In genomic region chr4:45762600-45762999, GRCm38 (mm10) we compare ENCODE assay signal across 22 mouse cellular contexts. TPM values are rescaled to one million over a fixed set of nuclear protein-coding genes. Genes with fewer than 3 reads are reported as not detected.
DNase-seq lines count a peak whose midpoint lies in the region; ATAC-seq lines count a peak whose summit lies in the region.
"Had no signal": no experiment of that assay in that cellular context is flagged by ENCODE, and none has a peak within 500 bp of the region (broad histone marks: within the 10 kb centered on the region; RNA-seq: fewer than 3 reads in every experiment).

No protein-coding gene starts in this region.

- H3K27ac ChIP-seq in forebrain, embryonic 13.5 days, result peak overlapping the region; percentile 88
- H3K27ac ChIP-seq in forebrain, embryonic 10.5 days, result no peak overlapping the region
- H3K27ac ChIP-seq in hindbrain, embryonic 13.5 days, result peak overlapping the region; percentile 89
- no peak overlapping the region for H3K27ac ChIP-seq in hindbrain, embryonic 11.5 days (ENCODE audit: low read depth, low read length)
- H3K27ac ChIP-seq in forebrain, embryonic 14.5 days (ENCODE audit: low read depth, low read length), result peak overlapping the region; percentile 92
- peak overlapping the region; percentile 69 for H3K27ac ChIP-seq in heart, embryonic 15.5 days

- 0 out of 2 replicates have a peak overlapping the region, but pooled peaks have one; percentile 45 for H3K9ac ChIP-seq in forebrain, embryonic 13.5 days
- H3K9ac ChIP-seq in hindbrain, embryonic 13.5 days, result no peak overlapping the region; the same call in 1 of the 2 replicates
- no peak overlapping the region for H3K9ac ChIP-seq in hindbrain, embryonic 11.5 days (ENCODE audit: low read depth, low read length)
- no peak overlapping the region for H3K9ac ChIP-seq in forebrain, embryonic 14.5 days (ENCODE audit: low read length)
- H3K9ac ChIP-seq in heart, embryonic 15.5 days, result no peak overlapping the region
- H3K9ac ChIP-seq: embryonic facial prominence, embryonic 13.5 days; intestine, embryonic 15.5 days had no signal

- no peak overlapping the region for H3K4me2 ChIP-seq in forebrain, embryonic 13.5 days
- H3K4me2 ChIP-seq in hindbrain, embryonic 13.5 days, result no peak overlapping the region
- no peak overlapping the region for H3K4me2 ChIP-seq in hindbrain, embryonic 11.5 days (replicated peaks; ENCODE audit: low read depth, low read length)
- no peak overlapping the region for H3K4me2 ChIP-seq in forebrain, embryonic 14.5 days (ENCODE audit: low read length)
- no peak overlapping the region for H3K4me2 ChIP-seq in heart, embryonic 15.5 days

- no peak for DNase-seq in forebrain, embryonic 10.5 days (ENCODE audit: extremely low spot score, low spot score)
- no peak for DNase-seq in hindbrain, embryonic 11.5 days (ENCODE audit: low spot score)
- no peak for DNase-seq in forebrain, embryonic 14.5 days (ENCODE audit: low spot score)
- no peak for DNase-seq in urinary bladder, adult 18-20 months (ENCODE audit: low spot score in 2 of 2)
- DNase-seq in urinary bladder, postnatal 36 days (ENCODE audit: low spot score in 2 of 2), result no peak
- DNase-seq: adrenal gland, postnatal 10 days; cerebellum, adult 9-10 months; gastrocnemius, postnatal 36 days; layer of hippocampus, adult 9-11 months; lung, adult 2 months; right cerebral cortex, postnatal 14 days; spleen, adult 18-20 months; thymus, postnatal 36 days had no signal

- no peak overlapping the region for H3K4me3 ChIP-seq in forebrain, embryonic 13.5 days
- no peak overlapping the region for H3K4me3 ChIP-seq in forebrain, embryonic 10.5 days
- no peak overlapping the region for H3K4me3 ChIP-seq in hindbrain, embryonic 13.5 days
- H3K4me3 ChIP-seq in hindbrain, embryonic 11.5 days (ENCODE audit: low read depth, low read length), result no peak overlapping the region
- H3K4me3 ChIP-seq in forebrain, embryonic 14.5 days (ENCODE audit: low read depth, low read length), result no peak overlapping the region
- no peak overlapping the region for H3K4me3 ChIP-seq in heart, embryonic 15.5 days
- H3K4me3 ChIP-seq: embryonic facial prominence, embryonic 13.5 days; intestine, embryonic 15.5 days; limb, embryonic 10.5 days; myocyte had no signal

- peaks cover 80% of the 10 kb centered on the region for H3K4me1 ChIP-seq in forebrain, embryonic 13.5 days
- H3K4me1 ChIP-seq in forebrain, embryonic 10.5 days, result peaks cover 65% of the 10 kb centered on the region
- peaks cover 68% of the 10 kb centered on the region for H3K4me1 ChIP-seq in hindbrain, embryonic 13.5 days (replicated peaks)
- H3K4me1 ChIP-seq in hindbrain, embryonic 11.5 days (replicated peaks; ENCODE audit: control insufficient read depth, insufficient read depth, low read length), result peaks cover 17% of the 10 kb centered on the region
- peaks cover 49% of the 10 kb centered on the region for H3K4me1 ChIP-seq in forebrain, embryonic 14.5 days (ENCODE audit: control insufficient read depth, insufficient read depth, low read length)
- peaks cover 55% of the 10 kb centered on the region for H3K4me1 ChIP-seq in heart, embryonic 15.5 days (replicated peaks)

- no peaks in the 10 kb centered on the region for H3K9me3 ChIP-seq in forebrain, embryonic 13.5 days (replicated peaks)
- no peaks in the 10 kb centered on the region for H3K9me3 ChIP-seq in forebrain, embryonic 10.5 days
- H3K9me3 ChIP-seq in hindbrain, embryonic 13.5 days, result no peaks in the 10 kb centered on the region
- no peaks in the 10 kb centered on the region for H3K9me3 ChIP-seq in hindbrain, embryonic 11.5 days (ENCODE audit: control insufficient read depth, low read length)
- H3K9me3 ChIP-seq in forebrain, embryonic 14.5 days (replicated peaks; ENCODE audit: control insufficient read depth, low read length), result no peaks in the 10 kb centered on the region
- H3K9me3 ChIP-seq in heart, embryonic 15.5 days (replicated peaks), result no peaks in the 10 kb centered on the region
- H3K9me3 ChIP-seq: embryonic facial prominence, embryonic 13.5 days; G1E; intestine, embryonic 15.5 days; limb, embryonic 10.5 days had no signal

- no peaks in the 10 kb centered on the region for H3K36me3 ChIP-seq in forebrain, embryonic 13.5 days (ENCODE audit: poor library complexity, severe bottlenecking)
- H3K36me3 ChIP-seq in forebrain, embryonic 10.5 days (replicated peaks), result no peaks in the 10 kb centered on the region
- H3K36me3 ChIP-seq in hindbrain, embryonic 13.5 days, result no peaks in the 10 kb centered on the region
- no peaks in the 10 kb centered on the region for H3K36me3 ChIP-seq in hindbrain, embryonic 11.5 days (ENCODE audit: control insufficient read depth, insufficient read depth, low read length)
- no peaks in the 10 kb centered on the region for H3K36me3 ChIP-seq in forebrain, embryonic 14.5 days (ENCODE audit: control insufficient read depth, insufficient read depth, low read length)
- no peaks in the 10 kb centered on the region for H3K36me3 ChIP-seq in heart, embryonic 15.5 days
- H3K36me3 ChIP-seq: embryonic facial prominence, embryonic 13.5 days; G1E; intestine, embryonic 15.5 days; limb, embryonic 10.5 days had no signal

- ATAC-seq in forebrain, embryonic 13.5 days, result no peak
- no peak for ATAC-seq in hindbrain, embryonic 13.5 days (ENCODE audit: low FRiP score)
- ATAC-seq in hindbrain, embryonic 11.5 days (ENCODE audit: low FRiP score), result no peak
- ATAC-seq in forebrain, embryonic 14.5 days, result no peak
- no peak for ATAC-seq in heart, embryonic 15.5 days (replicated peaks; ENCODE audit: insufficient number of reproducible peaks, insufficient read depth, low FRiP score, low read depth)
- ATAC-seq: activated CD4-positive, CD25-positive, alpha-beta regulatory T cell, adult 4 months; intestine, embryonic 15.5 days had no signal

- H3K27me3 ChIP-seq in forebrain, embryonic 13.5 days, result 0 out of 2 replicates have a peak, but pooled peaks cover 3% of the 10 kb centered on the region
- H3K27me3 ChIP-seq in forebrain, embryonic 10.5 days (ENCODE audit: poor library complexity, severe bottlenecking), result peaks cover 88% of the 10 kb centered on the region
- no peaks in the 10 kb centered on the region for H3K27me3 ChIP-seq in hindbrain, embryonic 13.5 days
- peaks cover 16% of the 10 kb centered on the region; the same call in 1 of the 2 replicates for H3K27me3 ChIP-seq in hindbrain, embryonic 11.5 days (ENCODE audit: control insufficient read depth, insufficient read depth, low read length)
- no peaks in the 10 kb centered on the region for H3K27me3 ChIP-seq in forebrain, embryonic 14.5 days (replicated peaks; ENCODE audit: control insufficient read depth, insufficient read depth, low read length)
- H3K27me3 ChIP-seq in heart, embryonic 15.5 days, result no peaks in the 10 kb centered on the region
- H3K27me3 ChIP-seq: intestine, embryonic 15.5 days had no signal

- 86% methylated on average over 4 of the region's 4 CpGs for WGBS in forebrain, embryonic 13.5 days
- 84% methylated on average over 4 of the region's 4 CpGs for WGBS in forebrain, embryonic 10.5 days
- 83% methylated on average over 4 of the region's 4 CpGs for WGBS in hindbrain, embryonic 13.5 days
- WGBS in hindbrain, embryonic 11.5 days, result 87% methylated on average over 4 of the region's 4 CpGs
- 87% methylated on average over 4 of the region's 4 CpGs for WGBS in forebrain, embryonic 14.5 days
- 58% methylated on average over 4 of the region's 4 CpGs for WGBS in heart, embryonic 15.5 days

RNA-seq across cellular contexts. Expression of gene Aldh1b1, which starts 36.2 kb away (rescaled TPM):
- polyA plus RNA-seq in forebrain, embryonic 13.5 days (2015; fragmentation: Nextera tagmentation; extraction: Ambion mirVana), result 14.7 and 17.6 TPM in 2 replicates
- polyA plus RNA-seq in forebrain, embryonic 10.5 days (2016; fragmentation: Nextera tagmentation; extraction: Ambion mirVana), result 3.6 and 4.3 TPM in 2 replicates
- polyA plus RNA-seq in hindbrain, embryonic 13.5 days (2015; fragmentation: Nextera tagmentation; extraction: Ambion mirVana), result 17.7 and 18.0 TPM in 2 replicates
- 4.5 and 6.0 TPM in 2 replicates for polyA plus RNA-seq in hindbrain, embryonic 11.5 days (2014; fragmentation: Nextera tagmentation; extraction: Ambion mirVana)
- 14.0 and 16.4 TPM in 2 replicates for polyA plus RNA-seq in forebrain, embryonic 14.5 days (2014; fragmentation: Nextera tagmentation; extraction: Ambion mirVana)
- 149 and 153 TPM in 2 replicates for polyA plus RNA-seq in heart, embryonic 15.5 days (2015; fragmentation: Nextera tagmentation; extraction: Ambion mirVana)
- polyA plus RNA-seq: G1E had no signal

Comparison
In these comparisons a context has a peak if more than half of its experiments do, and no peak if none do; other contexts are left out.
1. H3K27ac ChIP-seq: peak in forebrain, embryonic 13.5 days (single experiment), hindbrain, embryonic 13.5 days (single experiment), forebrain, embryonic 14.5 days (single experiment) and heart, embryonic 15.5 days (single experiment); none in forebrain, embryonic 10.5 days (single experiment) and hindbrain, embryonic 11.5 days (single experiment).